Mouse (Mus musculus): Measurements from ENCODE around the gene Abcb1b. TPM values are rescaled to one million over a fixed set of nuclear protein-coding genes. Genes with fewer than 3 reads are reported as not detected.

Gene Abcb1b
- 0.58 and 0.99 TPM in 2 replicates for polyA plus RNA-seq (2015; fragmentation: Nextera tagmentation; extraction: Ambion mirVana)

DNA sequence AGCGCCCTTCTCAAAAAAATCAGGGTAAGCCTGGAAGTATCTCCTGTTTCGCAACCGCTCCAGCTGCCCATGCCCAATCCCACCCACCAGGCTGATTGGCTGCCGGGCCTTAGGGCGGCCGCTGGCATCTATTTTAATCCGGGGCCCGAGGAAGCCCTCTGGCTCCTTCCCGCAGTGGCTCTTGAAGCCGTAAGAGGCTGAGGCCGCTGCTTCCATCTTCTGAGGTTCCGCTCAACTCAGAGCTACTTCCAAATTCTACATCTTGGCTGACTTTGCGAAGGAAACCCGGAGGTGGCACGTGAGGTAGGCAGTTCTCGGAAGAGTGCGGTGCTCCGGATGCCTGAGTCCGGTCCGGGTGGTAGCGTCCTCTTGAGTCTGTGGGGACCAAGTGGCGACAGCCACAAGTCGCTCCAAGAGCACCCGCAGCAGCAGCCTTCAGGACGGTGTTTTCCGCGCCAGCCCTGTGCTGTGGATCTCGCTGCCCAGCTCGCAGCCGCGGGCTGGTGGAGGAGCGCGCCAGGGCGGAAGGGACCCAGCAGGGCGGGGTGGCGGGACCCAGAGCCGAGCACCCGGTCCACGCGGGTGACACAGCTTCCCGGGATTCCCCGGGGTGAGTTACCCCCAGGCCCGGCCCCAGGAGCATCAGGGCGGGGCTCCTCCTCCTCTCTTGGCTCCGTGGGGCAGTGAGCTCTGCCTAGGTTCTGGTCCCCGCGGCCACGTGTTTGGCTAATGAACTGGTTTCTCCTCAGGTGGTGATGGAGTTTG is at the start of gene Abcb1b:
TSS of gene Abcb1b (plus strand) at position 161 of the 765 bp plus-strand sequence.
- Histone ChIP-seq H3K36me3 (replicated peaks; ENCODE audit: insufficient read depth, low read length) (no peaks in the 10 kb centered on the region), H3K9ac (replicated peaks) (peak within 1 kb of the TSS; percentile 46), H3K9me3 (ENCODE audit: low read length) (no peaks in the 10 kb centered on the region), H3K4me1 (ENCODE audit: insufficient read depth) (0 out of 2 replicates have a peak, but pooled peaks cover 5% of the 10 kb centered on the region), H3K27ac (ENCODE audit: low read depth) (no peak within 1 kb of the TSS), H3K4me2 (ENCODE audit: low read depth, low read length) (peak within 1 kb of the TSS; percentile 84), H3K27me3 (ENCODE audit: insufficient read depth, low read length) (peaks cover 8% of the 10 kb centered on the region; the same call in 1 of the 2 replicates), H3K4me3 (ENCODE audit: low read depth, low read length) (peak within 1 kb of the TSS; percentile 52)
- ATAC-seq (peak; percentile 77), DNase-seq (peak; percentile 44)
- under 1% methylated on average over 48 of the region's 48 CpGs for WGBS (ENCODE audit: insufficient replicate concordance)
- TF ChIP-seq EP300 (IDR thresholded peaks at IDR 0.05; ENCODE audit: low read depth) = no peak

DNA sequence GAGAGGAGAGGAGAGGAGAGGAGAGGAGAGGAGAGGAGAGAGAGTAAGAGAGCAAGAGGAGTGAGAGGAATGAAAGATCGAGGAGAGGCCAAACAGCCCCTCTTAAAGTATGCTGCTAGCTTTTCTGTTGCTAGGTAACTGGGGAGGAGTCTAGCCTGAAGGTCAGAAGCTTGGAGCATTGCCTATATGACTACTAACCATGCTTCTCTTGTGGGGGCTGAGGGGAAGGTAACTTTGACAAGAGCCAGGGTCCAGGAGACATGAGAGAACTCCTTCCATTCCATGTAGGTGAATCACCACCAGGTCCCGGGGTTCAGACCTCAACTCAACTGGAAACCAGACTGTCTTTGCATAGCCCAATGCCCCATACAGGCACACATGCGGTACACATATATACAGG is 25.1 kb upstream of the Abcb1b start:
- ATAC-seq (no peak), DNase-seq (no peak)
- no peak for TF ChIP-seq CTCF (IDR thresholded peaks at IDR 0.05; ENCODE audit: low read depth)
- no peak for TF ChIP-seq EP300 (IDR thresholded peaks at IDR 0.05; ENCODE audit: low read depth)
- Histone ChIP-seq H3K4me3 (ENCODE audit: low read depth, low read length) (no peak overlapping the region), H3K27ac (ENCODE audit: low read depth) (no peak overlapping the region), H3K27me3 (ENCODE audit: insufficient read depth, low read length) (no peaks in the 10 kb centered on the region), H3K4me1 (ENCODE audit: insufficient read depth) (no peaks in the 10 kb centered on the region), H3K4me2 (ENCODE audit: low read depth, low read length) (no peak overlapping the region), H3K9ac (replicated peaks) (no peak overlapping the region), H3K36me3 (replicated peaks; ENCODE audit: insufficient read depth, low read length) (no peaks in the 10 kb centered on the region), H3K9me3 (ENCODE audit: low read length) (no peaks in the 10 kb centered on the region)
- WGBS (ENCODE audit: insufficient replicate concordance) = 54% methylated on average over 3 of the region's 3 CpGs

DNA sequence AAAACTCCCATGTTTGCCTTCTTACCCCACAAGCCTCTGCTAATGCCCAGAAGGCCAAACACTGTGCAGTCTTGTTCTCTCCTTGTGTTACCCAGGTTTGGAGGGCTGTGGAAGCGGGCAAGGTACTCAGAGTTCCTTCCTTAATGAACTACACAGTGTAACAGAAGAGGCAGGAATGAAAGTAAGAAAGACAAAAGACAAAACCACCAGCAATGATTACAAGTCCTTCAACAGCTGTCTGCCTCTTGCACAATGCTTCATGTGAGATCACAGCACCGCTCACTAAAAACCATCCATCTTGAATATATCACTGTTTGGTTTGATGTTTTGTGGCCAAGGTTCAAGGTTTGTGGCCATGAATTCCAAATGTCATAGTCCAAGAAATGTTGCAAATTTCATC is 19.6 kb upstream of the Abcb1b start:
- Histone ChIP-seq H3K9me3 (ENCODE audit: low read length) (no peaks in the 10 kb centered on the region), H3K4me3 (ENCODE audit: low read depth, low read length) (no peak overlapping the region), H3K27ac (ENCODE audit: low read depth) (no peak overlapping the region), H3K9ac (replicated peaks) (no peak overlapping the region), H3K36me3 (replicated peaks; ENCODE audit: insufficient read depth, low read length) (no peaks in the 10 kb centered on the region), H3K4me2 (ENCODE audit: low read depth, low read length) (no peak overlapping the region), H3K27me3 (ENCODE audit: insufficient read depth, low read length) (no peaks in the 10 kb centered on the region), H3K4me1 (ENCODE audit: insufficient read depth) (no peaks in the 10 kb centered on the region)
- ATAC-seq (no peak), DNase-seq (no peak)
- WGBS (ENCODE audit: insufficient replicate concordance) = 65% methylated on average over 2 of the region's 2 CpGs
- TF ChIP-seq CTCF (IDR thresholded peaks at IDR 0.05; ENCODE audit: low read depth) (no peak), EP300 (IDR thresholded peaks at IDR 0.05; ENCODE audit: low read depth) (no peak)

DNA sequence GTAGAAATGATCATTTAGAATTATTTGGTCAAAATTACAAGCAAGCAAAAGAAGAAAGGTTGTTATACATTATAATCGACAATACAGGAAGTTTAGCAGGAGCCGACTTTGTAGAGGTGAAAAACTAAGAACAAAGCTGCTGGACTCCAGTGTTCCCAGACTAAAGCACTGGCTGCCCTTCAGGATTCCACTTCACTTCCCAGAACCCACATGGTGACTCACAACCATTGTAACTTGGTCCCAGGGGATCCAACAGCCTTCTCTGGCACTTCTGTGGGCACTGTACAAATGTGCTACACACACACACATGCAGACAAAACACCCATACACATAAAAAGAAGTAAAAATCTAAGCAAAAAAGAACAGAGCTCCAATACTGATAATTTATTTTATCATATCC is 19.2 kb upstream of the Abcb1b start:
- Histone ChIP-seq H3K27me3 (ENCODE audit: insufficient read depth, low read length) (no peaks in the 10 kb centered on the region), H3K36me3 (replicated peaks; ENCODE audit: insufficient read depth, low read length) (no peaks in the 10 kb centered on the region), H3K4me1 (ENCODE audit: insufficient read depth) (no peaks in the 10 kb centered on the region), H3K27ac (ENCODE audit: low read depth) (no peak overlapping the region), H3K4me2 (ENCODE audit: low read depth, low read length) (no peak overlapping the region), H3K4me3 (ENCODE audit: low read depth, low read length) (no peak overlapping the region), H3K9me3 (ENCODE audit: low read length) (no peaks in the 10 kb centered on the region), H3K9ac (replicated peaks) (no peak overlapping the region)
- ATAC-seq = no peak
- no peak for DNase-seq
- WGBS (ENCODE audit: insufficient replicate concordance) = 70% methylated on average over 2 of the region's 2 CpGs
- TF ChIP-seq EP300 (IDR thresholded peaks at IDR 0.05; ENCODE audit: low read depth) (no peak), CTCF (IDR thresholded peaks at IDR 0.05; ENCODE audit: low read depth) (no peak)

DNA sequence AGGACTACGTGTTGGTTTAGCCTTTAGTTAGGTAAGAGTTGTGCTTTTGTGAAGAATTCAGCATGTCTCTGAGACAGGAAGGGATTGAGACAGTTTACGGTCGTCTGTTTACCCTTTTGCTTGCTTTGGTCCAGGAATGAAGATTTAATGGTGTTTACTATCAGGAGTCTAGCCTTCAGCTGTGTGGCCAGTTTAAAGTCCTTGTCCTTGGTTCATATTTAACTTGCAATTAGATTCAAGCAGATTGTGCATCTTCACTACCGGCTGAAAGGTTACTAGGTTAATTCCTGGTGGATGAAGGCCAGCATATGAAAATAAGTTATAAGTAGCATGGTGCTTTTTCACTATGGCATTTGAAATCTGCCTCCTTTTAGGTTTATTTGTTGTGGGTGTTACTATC is 5.7 kb upstream of the Abcb1b start:
- no peaks in the 10 kb centered on the region for H3K36me3 ChIP-seq (replicated peaks; ENCODE audit: insufficient read depth, low read length)
- H3K27ac ChIP-seq (ENCODE audit: low read depth) = no peak overlapping the region
- TF ChIP-seq CTCF (IDR thresholded peaks at IDR 0.05; ENCODE audit: low read depth) = no peak
- TF ChIP-seq EP300 (IDR thresholded peaks at IDR 0.05; ENCODE audit: low read depth) = no peak
- no peaks in the 10 kb centered on the region for H3K9me3 ChIP-seq (ENCODE audit: low read length)
- H3K9ac ChIP-seq (replicated peaks) = no peak overlapping the region
- H3K4me2 ChIP-seq (ENCODE audit: low read depth, low read length) = no peak overlapping the region
- no peaks in the 10 kb centered on the region for H3K4me1 ChIP-seq (ENCODE audit: insufficient read depth)
- H3K27me3 ChIP-seq (ENCODE audit: insufficient read depth, low read length) = no peaks in the 10 kb centered on the region
- 50% methylated on average over 4 of the region's 4 CpGs for WGBS (ENCODE audit: insufficient replicate concordance)
- H3K4me3 ChIP-seq (ENCODE audit: low read depth, low read length) = no peak overlapping the region
- DNase-seq (no peak), ATAC-seq (no peak)

DNA sequence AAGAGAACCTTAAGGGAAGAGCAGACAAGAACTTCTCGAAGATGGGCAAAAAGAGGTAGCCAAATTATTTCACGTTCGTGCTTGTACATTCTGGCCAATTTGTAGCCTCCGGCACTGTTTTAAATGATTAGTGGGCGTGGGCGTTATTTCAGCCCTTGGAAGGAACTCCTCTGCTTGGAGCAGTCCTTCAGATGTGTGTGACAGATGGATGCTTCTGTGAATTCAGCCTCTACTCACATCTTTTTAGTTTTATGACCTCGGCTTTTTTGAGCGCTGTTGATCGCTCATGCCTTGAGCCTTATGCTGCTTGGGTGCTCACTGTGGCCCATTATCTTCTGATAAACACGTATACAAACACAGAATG is 787 bp downstream of the Abcb1b start:
- WGBS (ENCODE audit: insufficient replicate concordance) = 24% methylated on average over 10 of the region's 10 CpGs
- no peaks in the 10 kb centered on the region for H3K9me3 ChIP-seq (ENCODE audit: low read length)
- no peaks in the 10 kb centered on the region for H3K36me3 ChIP-seq (replicated peaks; ENCODE audit: insufficient read depth, low read length)
- DNase-seq = no peak
- peak overlapping the region; percentile 84 for H3K4me2 ChIP-seq (ENCODE audit: low read depth, low read length)
- H3K4me1 ChIP-seq (ENCODE audit: insufficient read depth) = 0 out of 2 replicates have a peak, but pooled peaks cover 5% of the 10 kb centered on the region
- peak overlapping the region; percentile 52 for H3K4me3 ChIP-seq (ENCODE audit: low read depth, low read length)
- ATAC-seq = no peak
- no peak overlapping the region for H3K27ac ChIP-seq (ENCODE audit: low read depth)
- peak overlapping the region; percentile 46; the same call in 1 of the 2 replicates for H3K9ac ChIP-seq (replicated peaks)
- peaks cover 8% of the 10 kb centered on the region; the same call in 1 of the 2 replicates for H3K27me3 ChIP-seq (ENCODE audit: insufficient read depth, low read length)
- TF ChIP-seq CTCF (IDR thresholded peaks at IDR 0.05; ENCODE audit: low read depth) (no peak), EP300 (IDR thresholded peaks at IDR 0.05; ENCODE audit: low read depth) (no peak)

Measured in liver, postnatal 0 days (tissue).